Mouse (Mus musculus) left cerebral cortex, postnatal 14 days (tissue): ENCODE results near the gene Amotl1. TPM values are rescaled to one million over a fixed set of nuclear protein-coding genes. Genes with fewer than 3 reads are reported as not detected.
"Not testable (repeated sequence)": the region's sequence is repeated elsewhere in the genome, so short reads cannot be mapped to it uniquely, and the experiment has no call there.

Experiments
- DNase-seq, 2 experiments: peaks; one replicate each; pipeline ENCODE4 v3.0.0; 2021 to 2022; ENCODE audit warnings: low spot score in 2 of 2, mixed read lengths in 1 of 2
- intact Hi-C: fragments of 180-260 bp; cut with DNase I; formaldehyde crosslinking; loops from one replicate; pipeline ENCODE4 v1.15.1; 2025
- long read RNA-seq, 2 experiments: library from polyadenylated mRNA; stranded (forward); transcript quantifications; one replicate each; pipeline ENCODE4 v2.0.0; 2021
- total RNA-seq, 2 experiments: library from RNA; stranded (reverse); gene quantifications; 2 replicates each; pipeline ENCODE4 v1.2.3; 2021

Amotl1 gene
- total RNA-seq, result 10 to 100 TPM; 12.9 to 15.8 TPM
- long read RNA-seq, experiment 1, partial matches to known transcripts, result 1 of 4 reads
- long read RNA-seq, experiment 1, other reads (novel, unspliced or antisense), result 3 of 4 reads
- long read RNA-seq, experiment 2, partial matches to known transcripts, result 1 of 5 reads
- long read RNA-seq, experiment 2, other reads (novel, unspliced or antisense), result 4 of 5 reads

DNA sequence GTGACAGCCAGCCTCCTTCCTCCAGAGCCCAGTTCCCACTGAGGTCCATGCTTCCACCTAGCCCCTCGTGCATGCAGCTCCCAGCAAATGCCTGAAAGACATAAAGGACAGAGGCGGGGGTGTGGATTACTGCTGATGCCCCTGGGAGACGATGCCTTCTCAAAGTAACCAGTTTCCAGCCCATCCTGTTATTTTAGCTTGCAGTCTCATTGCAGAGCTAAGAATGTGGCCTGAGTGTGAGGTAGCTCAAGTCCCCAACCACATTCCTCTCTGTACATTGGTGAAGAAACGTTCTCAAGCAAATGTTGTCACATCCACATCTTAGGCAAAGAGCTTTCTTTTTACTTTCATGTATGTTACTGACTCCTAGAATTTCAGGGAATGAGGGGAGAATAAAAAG, at the start of gene Amotl1:
Gene Amotl1 (minus strand): TSS at position 101 of the 400 bp plus-strand sequence.
- no peak for DNase-seq
- intact Hi-C loops, result no loop called here

DNA sequence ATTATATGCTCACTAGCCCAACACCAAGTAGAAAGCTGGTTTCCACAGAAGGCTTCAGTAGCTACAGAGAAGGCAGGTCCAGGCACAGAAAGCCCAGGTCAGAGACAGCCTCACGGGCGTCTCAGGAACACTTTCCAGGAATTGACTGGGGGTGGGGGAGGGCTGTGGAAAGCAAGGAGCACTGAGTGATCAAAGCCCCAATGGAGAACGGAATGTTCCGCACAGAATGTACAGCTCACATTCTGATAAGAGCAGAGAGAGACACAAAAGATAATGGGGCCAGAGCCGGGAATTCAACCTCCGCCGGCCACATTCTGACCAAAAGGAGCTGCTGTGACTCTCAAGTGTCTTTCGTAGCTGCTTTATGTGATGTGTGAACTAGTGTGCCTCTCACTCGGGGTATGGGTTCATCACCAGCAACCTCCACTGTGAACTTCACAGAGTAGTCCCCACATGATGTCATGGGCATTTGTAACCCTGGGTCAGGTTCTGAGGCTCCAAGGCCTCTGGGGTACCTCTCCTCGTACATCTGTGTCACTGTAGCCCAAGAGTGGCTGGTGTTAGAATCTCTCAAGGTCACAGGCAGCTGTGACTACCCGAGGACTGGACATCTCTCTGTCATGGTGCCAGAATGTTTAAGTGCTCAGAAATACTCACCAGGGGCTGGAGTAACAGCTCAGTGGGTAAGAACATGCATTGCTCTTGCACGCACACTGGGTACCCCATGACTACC, 44.7 kb upstream of the Amotl1 start:
- DNase-seq, result no peak
- intact Hi-C loops, result no loop called here

DNA sequence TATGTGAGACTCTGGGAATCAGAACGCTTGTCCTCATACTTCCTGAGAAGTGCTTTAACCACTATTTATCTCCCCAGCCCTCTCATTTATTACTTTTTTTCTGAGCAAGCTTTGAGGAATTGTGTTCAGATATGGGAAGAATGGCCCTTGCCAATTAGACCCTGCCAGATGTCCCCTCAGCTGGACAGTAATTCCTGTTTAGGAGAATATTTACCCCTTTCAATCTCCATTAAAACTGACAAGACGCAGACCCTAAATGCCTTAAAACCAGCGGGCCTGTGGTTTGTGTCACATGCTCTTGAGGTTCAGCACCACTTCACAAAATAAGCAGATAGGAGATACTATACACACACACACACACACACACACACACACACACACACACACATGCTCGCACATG, 39.5 kb upstream of the Amotl1 start:
- no peak for DNase-seq
- intact Hi-C loops, result no loop called here

DNA sequence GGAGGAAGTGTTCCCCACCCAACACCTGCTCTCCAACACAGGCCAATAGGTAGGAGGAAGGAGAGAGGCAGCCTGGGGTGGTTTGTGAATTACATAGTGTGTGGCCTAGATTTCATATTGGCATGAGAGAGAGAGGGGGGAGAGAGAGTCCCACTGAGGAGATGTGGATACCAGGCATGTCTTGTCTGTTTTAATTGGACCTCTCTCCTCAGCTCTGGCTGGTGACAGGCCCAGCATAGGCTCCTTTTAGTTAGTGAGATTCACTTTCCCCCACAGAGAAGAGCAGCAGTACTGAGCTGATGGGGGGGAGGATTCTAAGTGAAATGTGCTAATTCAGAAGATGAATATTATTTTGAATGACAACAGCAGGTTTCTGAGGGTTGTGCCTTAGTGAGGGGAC, 37.9 kb upstream of the Amotl1 start:
- no peak for DNase-seq
- intact Hi-C loops, result no loop called here

DNA sequence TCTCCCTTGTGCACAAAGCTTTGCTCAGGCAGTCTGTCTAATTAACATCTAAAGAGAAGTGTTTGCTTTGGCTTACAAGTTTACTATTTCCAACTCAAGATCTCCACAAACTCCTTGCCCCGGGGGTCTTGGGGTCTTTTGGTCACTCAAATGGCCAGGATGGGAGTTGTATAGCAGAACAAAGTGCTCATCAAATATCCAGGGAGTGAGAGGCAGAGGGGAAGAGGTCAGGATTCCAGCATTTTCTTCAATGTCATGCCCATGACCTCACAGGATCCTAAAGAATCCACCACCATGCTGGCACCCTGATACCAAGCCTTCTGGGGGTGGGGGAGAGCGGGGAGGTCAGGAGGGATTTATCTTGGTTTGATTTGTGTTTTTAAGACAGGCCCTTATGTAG, 35.7 kb upstream of the Amotl1 start:
- intact Hi-C loops, result no loop called here
- DNase-seq, result no peak

DNA sequence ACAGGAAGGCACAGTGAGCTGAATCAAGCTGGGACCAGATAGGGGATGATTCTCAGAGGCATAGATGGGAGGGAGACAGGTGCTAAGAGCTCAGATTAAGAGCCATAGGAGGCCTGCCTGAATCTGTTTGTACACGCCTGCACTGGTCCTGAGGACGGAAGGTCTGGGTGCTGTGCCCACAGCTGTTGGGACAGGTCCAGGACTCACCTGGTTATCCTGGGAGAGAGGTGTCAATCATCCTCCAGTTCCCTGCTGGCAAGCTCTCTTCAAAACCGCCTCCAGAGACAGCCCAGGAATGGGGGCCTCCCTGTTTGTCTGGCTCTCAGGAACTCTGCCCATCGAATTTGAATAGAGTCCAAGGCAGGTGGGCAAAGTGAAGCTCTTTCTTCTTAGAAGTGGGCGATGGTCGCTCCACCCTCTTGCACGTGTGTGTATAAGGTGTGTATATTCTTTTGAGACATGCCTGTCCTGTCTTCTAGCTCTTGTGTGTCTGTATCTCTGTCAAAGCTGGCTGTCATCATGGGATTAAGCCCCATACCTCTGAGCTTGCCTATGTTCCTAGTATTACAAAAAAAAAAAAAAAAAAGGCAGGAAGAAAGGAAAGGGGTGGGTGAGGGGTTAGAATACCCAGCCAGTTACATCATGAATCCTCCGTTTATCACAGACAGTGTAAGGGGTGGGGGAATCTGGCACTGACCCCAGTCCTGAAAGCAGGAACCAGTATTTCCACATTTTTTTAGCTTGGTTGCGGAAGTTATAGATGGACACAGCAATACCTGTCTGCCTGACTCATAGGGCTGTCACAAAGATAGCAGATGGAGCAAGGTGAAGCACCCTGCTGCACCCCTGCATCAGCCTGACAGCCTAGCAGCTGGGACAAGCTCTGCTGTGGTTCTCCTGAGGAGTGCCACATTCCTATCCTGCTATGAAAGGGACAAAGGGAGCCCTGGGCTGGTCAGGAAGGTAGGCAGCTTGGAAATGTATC, 31.1 kb upstream of the Amotl1 start:
- intact Hi-C loops, result no loop called here
- no peak for DNase-seq

DNA sequence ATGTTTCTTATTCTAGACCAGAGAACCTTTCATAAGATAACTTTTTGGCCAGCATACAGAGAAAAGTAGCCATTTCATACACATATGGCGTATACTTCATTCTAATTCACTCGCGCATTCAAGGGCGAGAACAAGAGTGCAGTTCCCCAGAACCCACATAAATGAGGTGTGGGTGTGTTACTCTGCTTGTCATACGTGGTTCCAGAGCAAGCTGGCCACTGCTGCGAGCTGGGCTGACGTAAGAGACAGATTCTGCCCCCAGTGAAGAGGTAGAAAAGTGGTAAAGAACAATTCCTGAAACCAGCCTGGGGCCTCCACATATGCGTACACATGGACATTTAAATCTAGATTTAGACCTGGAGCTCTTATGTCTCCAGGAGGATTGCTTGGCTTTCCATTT, 29.6 kb upstream of the Amotl1 start:
- intact Hi-C loops, result no loop called here
- DNase-seq, result peak; percentile 23 to 33

DNA sequence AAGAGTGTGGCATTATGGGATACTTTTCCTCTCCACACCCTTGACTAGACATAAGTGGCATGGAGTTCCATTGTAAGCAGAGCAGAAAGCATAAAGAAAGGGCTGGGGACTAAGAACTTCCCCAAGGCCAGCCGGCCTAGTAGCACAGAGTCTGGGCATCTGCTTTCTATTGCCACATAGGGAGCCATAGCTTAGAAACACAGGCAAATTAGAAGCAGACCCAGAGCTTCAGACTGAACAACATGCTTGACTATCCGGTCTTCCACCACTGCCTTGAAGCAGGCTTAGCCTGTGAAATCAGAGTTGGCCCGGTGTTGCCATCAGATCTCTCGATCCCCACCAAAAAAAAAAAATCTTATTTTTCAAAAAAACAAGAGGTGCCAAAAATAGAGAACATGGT, 28.3 kb upstream of the Amotl1 start:
- no peak for DNase-seq
- intact Hi-C loops, result no loop called here

DNA sequence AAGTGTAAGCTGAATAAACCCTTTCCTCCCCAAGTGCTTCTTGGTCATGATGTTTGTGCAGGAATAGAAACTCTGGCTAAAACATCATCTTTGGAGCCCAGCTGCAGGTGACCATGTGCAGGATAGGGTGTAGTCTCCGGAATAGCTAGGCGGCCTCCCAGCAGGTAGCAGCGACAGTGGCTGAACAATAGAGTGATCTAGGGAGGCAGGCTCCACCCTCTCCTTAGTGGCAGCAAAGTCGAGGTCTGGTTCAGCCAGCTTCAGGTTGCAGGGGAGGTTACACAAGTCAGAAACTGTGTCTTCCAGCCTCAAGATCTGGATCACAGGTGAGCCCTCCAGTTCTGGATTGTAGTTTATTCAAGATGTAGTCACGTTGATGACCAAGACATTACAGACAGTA, 27.1 kb upstream of the Amotl1 start:
- DNase-seq, intact Hi-C loops: not testable (repeated sequence)

DNA sequence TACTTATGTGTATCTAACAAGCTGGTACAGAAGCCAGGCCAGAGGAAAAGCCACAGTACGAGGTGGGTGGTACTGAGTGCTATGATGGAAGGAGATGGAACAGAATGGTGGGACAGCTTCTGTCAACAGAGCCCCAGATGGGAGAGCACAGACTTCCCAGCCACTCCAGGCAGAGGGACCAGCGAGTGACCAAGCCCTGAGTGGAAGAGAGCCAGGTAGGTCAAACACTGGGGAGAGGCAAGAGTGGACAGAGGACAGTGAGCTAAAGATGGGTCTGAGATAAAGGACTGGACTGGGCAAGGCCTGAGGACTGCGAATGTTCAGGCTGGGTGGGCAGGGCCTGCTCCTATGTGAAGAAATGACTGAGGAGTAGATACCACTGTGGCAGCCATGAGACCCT, 23.5 kb upstream of the Amotl1 start:
- no peak for DNase-seq
- intact Hi-C loops, result no loop called here

DNA sequence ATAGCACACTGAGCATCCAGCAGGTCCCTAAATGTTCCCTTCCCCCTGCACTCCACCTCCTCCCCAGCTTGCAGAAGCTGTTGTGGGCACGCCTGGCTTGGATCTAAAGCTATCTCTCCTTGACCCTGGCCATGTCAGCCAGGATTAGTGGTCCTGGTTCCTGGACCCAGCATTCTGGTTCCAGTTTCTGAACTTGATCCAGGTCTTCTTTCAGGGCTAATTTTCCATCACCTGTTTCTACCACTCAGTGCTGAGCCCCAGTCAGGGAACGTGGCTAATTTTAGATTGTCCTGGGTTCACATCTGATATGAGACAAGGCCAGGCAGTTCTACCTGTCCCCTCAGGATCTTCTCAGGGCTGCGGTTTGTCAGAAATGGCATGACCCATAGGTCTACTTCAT, 21.2 kb upstream of the Amotl1 start:
- intact Hi-C loops, result no loop called here
- no peak for DNase-seq

DNA sequence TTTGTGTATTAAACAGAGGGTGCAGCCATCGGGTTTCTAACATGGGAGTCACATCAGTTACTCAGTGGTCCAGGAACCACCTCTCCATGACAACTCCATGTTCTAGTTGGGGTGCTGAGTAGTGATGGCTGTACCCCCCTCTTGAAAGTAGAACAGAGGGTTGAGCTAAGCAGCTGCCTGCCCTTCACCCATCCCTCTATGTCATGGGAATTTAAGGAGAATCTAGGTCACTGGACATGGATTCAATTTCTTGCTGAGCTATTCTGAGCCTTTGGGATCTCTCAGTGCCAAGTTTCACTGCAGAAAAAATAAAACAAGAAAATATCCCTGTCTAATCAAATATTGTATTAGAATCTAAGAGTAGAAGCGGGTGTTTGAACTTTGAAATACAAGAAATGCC, 18.7 kb upstream of the Amotl1 start:
- no peak for DNase-seq
- intact Hi-C loops, result no loop called here

DNA sequence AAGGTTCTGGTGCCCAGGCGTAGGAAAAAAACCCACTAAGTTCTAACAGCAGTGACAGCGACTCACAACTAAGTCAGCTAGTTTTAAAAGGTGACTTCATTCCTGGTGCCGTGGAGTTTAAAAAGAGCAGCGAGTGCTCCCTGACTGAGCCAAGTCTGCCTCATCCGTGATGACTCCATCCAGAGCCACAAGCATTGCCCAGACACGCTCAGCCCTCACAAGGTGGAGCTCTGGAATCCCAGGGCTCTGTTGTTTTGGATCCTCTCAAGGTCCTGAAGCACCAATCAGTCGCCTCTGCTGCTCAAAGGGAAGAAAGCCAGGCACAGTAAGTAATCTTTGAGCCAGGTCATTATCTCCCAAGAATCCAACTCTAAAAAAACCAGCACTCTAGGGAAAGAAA, 18.0 kb upstream of the Amotl1 start:
- intact Hi-C loops, result no loop called here

DNA sequence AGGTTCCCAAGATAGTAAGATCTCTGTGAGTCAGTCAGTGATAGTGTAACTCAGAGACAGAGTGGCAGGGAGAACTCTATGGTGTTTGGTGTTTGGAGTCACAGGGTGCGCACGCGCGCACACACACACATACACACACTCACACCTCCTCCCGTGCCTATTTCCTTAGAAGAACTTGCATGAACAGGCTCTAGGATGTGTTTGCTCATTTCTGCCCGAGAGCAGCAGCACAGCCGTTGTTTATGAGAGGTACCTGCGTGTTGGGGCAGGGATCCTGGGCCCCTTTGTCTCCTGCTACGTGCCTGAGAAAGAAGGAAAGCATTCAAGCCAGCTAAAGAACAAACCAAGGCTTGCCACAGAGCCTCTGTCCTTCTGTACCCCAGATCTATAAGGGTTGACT, 17.3 kb upstream of the Amotl1 start:
- DNase-seq, result no peak
- intact Hi-C loops, result no loop called here

More for the DNA sequence above, 18.0 kb upstream of the Amotl1 start:
- DNase-seq, result no peak

DNA sequence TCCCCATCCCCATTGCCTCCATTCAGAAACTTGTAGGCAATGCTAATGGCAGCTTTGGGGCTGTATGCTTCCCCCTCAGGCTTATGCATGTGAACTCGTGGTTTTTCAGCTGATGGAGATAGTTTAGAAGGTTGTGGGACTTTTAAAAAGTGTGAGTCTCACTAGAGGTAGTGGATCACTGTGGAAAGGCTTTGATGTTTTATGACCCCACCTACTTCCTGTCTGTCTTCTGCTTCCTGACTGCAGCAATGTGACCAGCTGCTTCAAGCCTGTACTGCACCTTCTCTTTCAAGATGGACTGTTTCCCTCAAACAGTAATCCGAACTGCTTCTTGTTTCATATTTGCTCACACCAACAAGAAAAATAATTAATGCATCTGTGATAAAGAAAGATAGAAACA, 13.1 kb upstream of the Amotl1 start:
- no peak for DNase-seq
- intact Hi-C loops, result no loop called here

DNA sequence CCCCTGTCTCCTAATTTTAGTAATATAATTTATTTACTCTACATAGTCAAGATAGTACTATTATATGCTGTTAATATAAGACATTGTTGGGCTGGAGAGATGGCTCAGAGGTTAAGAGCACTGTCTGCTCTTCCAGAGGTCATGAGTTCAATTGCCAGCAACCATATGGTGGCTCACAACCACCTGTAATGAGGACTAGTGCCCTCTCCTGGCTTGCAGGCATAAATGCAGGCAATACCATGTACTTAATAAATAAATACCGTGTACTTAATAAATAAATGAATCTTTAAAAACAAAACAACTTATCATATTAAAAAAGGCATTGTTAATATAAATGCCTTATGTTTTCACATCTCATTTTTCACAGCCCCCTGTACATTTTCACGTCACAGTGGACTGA, 9.2 kb upstream of the Amotl1 start:
- DNase-seq, result no peak
- intact Hi-C loops, result no loop called here

DNA sequence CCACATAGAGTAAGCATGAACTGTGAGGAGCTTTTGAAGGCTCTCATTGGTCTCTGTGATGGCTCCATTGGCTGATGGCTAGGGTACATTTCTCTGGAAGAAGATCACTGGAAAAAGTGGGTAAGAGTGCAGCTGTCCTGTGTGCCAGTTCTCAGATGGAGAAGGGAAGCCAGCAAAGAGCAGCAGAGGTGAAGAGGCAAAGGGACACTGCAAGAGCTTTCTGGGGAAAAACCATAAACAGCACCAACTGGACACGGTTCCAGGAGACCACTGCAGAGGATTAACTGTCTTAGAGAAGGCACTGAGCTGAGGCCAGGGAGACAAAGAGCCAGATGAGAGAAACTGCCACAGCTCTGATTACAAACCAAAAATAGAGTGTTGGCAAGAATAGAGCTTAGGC, 7.9 kb upstream of the Amotl1 start:
- intact Hi-C loops, result no loop called here
- DNase-seq, result no peak

DNA sequence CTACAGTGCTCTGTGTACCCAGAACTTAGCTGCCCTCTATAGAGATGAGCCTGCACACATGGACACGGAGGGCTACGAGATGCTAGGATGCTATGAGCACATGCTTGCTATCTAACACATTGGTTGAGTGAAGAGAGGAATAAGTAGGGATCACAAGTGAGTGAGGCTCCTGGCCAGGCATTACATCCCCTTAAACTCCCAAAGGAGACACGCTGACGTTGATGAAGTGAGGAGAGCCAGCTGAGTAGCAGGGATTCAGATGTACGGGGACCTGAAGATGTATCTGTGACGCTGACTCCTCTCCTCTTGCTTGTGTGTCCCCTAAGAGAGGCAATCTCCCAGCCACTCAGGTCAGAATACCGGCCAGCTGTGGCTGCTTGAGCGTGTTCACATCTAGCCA, 3.0 kb upstream of the Amotl1 start:
- intact Hi-C loops, result no loop called here

DNA sequence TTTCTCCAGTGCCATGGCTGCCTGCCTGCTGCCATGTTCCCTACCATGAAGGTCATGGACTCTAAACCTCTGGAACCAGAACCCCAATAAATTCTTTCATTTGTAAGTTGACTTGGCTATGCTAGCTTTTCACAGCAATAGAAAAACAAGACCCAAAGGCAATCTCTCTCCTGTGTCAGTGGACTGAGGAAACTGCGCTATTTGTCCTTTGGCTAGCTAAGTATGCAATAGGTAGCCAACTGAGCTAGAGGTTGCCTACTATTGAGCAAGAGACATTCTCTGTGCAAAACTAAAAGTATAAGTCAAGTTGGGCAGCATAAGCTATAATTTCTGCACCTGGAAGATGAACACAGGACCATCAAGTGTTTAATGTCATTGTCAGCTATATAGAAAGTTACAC, 1.8 kb upstream of the Amotl1 start:
- DNase-seq, result no peak
- intact Hi-C loops, result no loop called here

More for the DNA sequence above, 3.0 kb upstream of the Amotl1 start:
- DNase-seq, result no peak

DNA sequence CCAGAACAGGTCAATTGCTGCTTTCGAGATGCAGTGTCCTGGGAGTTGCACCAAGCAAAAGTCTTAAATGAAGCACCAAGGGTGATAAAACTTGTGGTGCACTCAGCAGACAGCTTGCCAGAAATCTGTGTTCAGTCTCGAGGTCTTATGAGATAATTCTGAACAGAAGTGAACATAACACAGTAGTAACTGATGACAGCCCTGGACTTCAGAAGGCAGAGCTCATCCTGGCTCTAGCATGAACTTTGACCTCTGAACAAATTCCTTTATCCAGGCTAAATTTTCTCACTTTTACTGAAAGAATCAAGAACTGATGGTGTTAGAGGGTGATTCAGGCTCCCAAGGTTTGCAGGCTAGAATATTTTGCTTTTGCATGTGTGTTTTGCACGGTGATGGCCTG, 1.2 kb upstream of the Amotl1 start:
- no peak for DNase-seq
- intact Hi-C loops, result no loop called here
